Mouse (Mus musculus) gonadal fat pad, adult 2 months (tissue): ENCODE results near the gene Trak1. TPM values are rescaled to one million over a fixed set of nuclear protein-coding genes. Genes with fewer than 3 reads are reported as not detected.

Experiments
- DNase-seq: peaks from one replicate; pipeline ENCODE4 v3.0.0-alpha.2; 2012; ENCODE audit warnings: low read depth
- polyA plus RNA-seq: library from polyadenylated mRNA; depleted of rRNA; stranded (reverse); fragments of >200 nt; gene quantifications from 2 replicates; pipeline ENCODE4 v1.2.3, GENCODE M21; 2012; rRNA removed

Gene Trak1
- 79.9 and 96.9 TPM in 2 replicates for polyA plus RNA-seq

GRCm38 (mm10) chr9:121297171-121298064 lies at the start of gene Trak1:
Gene Trak1, plus strand, starts transcription at chr9:121297502.
- no peak for DNase-seq

- no peak for DNase-seq
Observed at GRCm38 (mm10) chr9:121247956-121248775, 49.1 kb upstream of the Trak1 start.

GRCm38 (mm10) chr9:121249805-121250204 lies 47.5 kb upstream of the Trak1 start:
- no peak for DNase-seq

GRCm38 (mm10) chr9:121250854-121251253 lies 46.4 kb upstream of the Trak1 start:
- no peak for DNase-seq

- no peak for DNase-seq
Observed at GRCm38 (mm10) chr9:121253983-121254382, 43.3 kb upstream of the Trak1 start.

GRCm38 (mm10) chr9:121254761-121255160 lies 42.5 kb upstream of the Trak1 start:
- no peak for DNase-seq

- DNase-seq, result no peak
Observed at GRCm38 (mm10) chr9:121257106-121257505, 40.2 kb upstream of the Trak1 start.

GRCm38 (mm10) chr9:121265307-121265706 lies 32.0 kb upstream of the Trak1 start:
- DNase-seq, result no peak

- DNase-seq, result no peak
Observed at GRCm38 (mm10) chr9:121271149-121271548, 26.2 kb upstream of the Trak1 start.

- no peak for DNase-seq
Observed at GRCm38 (mm10) chr9:121271561-121271960, 25.7 kb upstream of the Trak1 start.

- DNase-seq, result no peak
Observed at GRCm38 (mm10) chr9:121276745-121277117, 20.6 kb upstream of the Trak1 start.

- DNase-seq, result peak; percentile 60
Observed at GRCm38 (mm10) chr9:121277118-121278060, 19.9 kb upstream of the Trak1 start, which contains the start of gene Ulk4. Gene Ulk4, minus strand, starts transcription at chr9:121277197.

GRCm38 (mm10) chr9:121279216-121279615 lies 18.1 kb upstream of the Trak1 start:
- no peak for DNase-seq

GRCm38 (mm10) chr9:121281891-121282290 lies 15.4 kb upstream of the Trak1 start:
- DNase-seq, result no peak

GRCm38 (mm10) chr9:121283620-121284185 lies 13.6 kb upstream of the Trak1 start:
- DNase-seq, result no peak

GRCm38 (mm10) chr9:121284422-121284821 lies 12.9 kb upstream of the Trak1 start:
- DNase-seq, result no peak

- no peak for DNase-seq
Observed at GRCm38 (mm10) chr9:121285341-121286324, 11.7 kb upstream of the Trak1 start.

GRCm38 (mm10) chr9:121286325-121286901 lies 10.9 kb upstream of the Trak1 start:
- DNase-seq, result no peak

- no peak for DNase-seq
Observed at GRCm38 (mm10) chr9:121291275-121291674, 6.0 kb upstream of the Trak1 start.
